Mouse (Mus musculus) T-cell, adult 66 days (primary cell): ENCODE data around the gene Nit2. TPM values are rescaled to one million over a fixed set of nuclear protein-coding genes. Genes with fewer than 3 reads are reported as not detected.

Experiments
- total RNA-seq, 2 experiments: library from RNA; stranded (reverse); gene quantifications; 3 replicates in 1 of 2; 4 replicates in 1 of 2; pipeline ENCODE4 v1.2.4; 2023

Nit2 gene
- 10 to 100 TPM; 27.2 to 30.2 TPM for total RNA-seq

DNA sequence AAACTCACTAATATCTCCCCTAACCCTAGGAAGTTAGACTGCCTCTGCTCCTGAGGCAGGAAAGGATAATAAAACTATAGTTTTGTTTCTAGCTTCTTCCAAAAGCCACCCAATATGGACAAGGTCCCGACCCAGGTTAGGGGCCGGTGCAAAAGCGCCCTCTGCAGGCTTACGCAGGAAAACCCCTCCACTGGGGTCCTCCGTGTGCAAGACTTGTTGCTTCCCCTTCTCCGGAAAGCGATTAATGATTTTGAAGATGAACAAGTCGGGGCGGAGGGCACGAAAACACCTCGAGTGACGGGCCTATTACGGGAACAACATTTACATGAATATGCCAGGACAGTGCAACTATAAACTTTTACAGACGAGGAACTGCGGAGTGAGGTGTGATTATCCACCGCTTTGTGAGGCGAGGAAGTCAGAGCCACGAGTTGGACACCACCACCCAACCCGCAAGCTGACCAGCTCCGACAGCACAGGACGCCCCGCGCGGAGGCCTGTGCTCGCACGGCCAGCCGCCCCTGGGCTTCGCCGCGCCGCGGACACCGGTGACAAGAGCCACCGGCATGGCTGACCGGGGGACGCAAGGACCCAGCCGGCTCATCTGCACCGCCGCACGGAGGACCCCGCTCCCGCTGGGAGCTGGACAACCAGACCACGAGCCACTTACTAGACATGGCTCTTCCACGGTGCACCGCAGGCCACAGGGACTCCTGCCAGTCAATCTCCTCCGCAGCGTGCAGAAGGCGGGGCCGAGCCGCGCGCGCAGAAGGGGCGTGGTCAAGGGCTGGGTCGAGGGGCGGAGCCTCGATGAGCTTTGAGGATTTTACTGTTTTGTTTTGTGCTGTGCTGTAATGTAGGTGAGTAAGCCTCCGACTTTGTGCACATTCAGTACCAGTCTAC, at the start of gene Nit2:
Gene Nit2, minus strand, starts transcription at position 731 of the 903 bp plus-strand sequence.

DNA sequence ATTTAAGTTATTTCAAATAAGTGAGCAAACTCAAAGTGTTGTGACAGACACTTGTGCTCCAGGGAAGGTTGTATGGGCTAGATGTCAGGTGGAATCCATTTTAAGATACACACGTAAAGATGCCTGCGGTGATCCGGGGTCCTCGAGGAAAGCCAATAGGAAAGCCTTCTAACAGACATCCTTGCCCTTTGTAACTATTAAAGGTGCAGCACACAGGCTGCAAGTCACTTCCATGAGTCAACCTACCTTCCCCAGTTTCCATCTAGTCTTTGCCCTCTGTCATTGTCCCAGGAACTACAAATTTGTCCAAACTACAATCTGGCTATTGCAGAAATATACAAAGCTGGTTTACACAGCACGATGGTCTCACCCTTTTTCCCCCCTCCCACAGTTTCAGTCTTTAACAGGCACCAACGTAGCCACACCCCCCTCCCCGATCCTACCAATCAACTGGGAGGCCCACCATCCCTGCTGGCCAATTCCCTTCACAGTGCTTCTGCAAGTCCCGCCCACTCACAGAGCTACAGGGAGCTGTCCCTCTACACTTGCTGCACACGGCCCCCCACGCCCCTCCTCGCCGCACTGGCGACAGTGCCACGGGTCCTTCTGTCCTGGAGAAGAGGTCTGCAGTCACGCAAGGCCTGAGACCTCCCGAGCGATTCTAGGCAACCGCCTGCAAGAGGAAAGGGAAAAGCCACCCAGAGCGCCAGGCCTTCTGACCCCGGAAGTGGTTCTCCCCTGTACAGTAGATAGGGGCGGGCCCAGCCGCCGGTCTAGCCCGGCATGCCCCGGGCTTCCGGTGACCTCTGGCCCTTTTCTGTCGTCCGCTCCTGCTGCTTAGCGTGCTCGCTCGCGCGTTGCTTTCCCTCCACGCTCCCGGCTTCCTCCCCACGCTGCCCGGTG, 46.0 kb downstream of the Nit2 start, which contains the start of gene Tomm70a:
Gene Tomm70a, plus strand, starts transcription at position 791 of the 903 bp plus-strand sequence.

Other genes with a start within 250 kb of the Nit2 start
- gene Lnp1, start 239.3 kb downstream of the Nit2 start, total RNA-seq: not detected
- gene Tmem45a2, start 96.0 kb downstream of the Nit2 start, total RNA-seq: not detected
- gene Tomm70a, start 45.6 kb downstream of the Nit2 start, total RNA-seq: 10 to 100 TPM; 29.7 to 33.5 TPM
- gene Tbc1d23, start 64.2 kb upstream of the Nit2 start, total RNA-seq: 10 to 100 TPM; 44.0 to 44.3 TPM
- under 1 TPM; 0.23 to 0.30 TPM for gene Tmem30c, start 125.5 kb upstream of the Nit2 start, total RNA-seq
- 10 to 100 TPM; 65.0 to 66.4 TPM for gene Filip1l, start 185.8 kb upstream of the Nit2 start, total RNA-seq